Mouse (Mus musculus) monocyte, adult 5-6 weeks (primary cell): ENCODE measurements around the gene Cadm1. TPM values are rescaled to one million over a fixed set of nuclear protein-coding genes. Genes with fewer than 3 reads are reported as not detected.

ENCODE experiments used
- ATAC-seq: fragments of 153-309, 156-312 bp; replicated peaks from 2 replicates; pipeline ENCODE4 v1.8.0; 2017; ENCODE audit warnings: mild to moderate bottlenecking; ENCODE audit not compliant: low TSS enrichment, insufficient number of reproducible peaks, severe bottlenecking, poor library complexity, low FRiP score
- total RNA-seq: library from RNA; stranded (forward); fragments of 200-1000, 200-491, 200-594 nt; gene quantifications from 3 replicates; pipeline ENCODE4 v1.2.3, GENCODE M21; 2017

Cadm1 gene
- total RNA-seq = 0.10 to 1.3 TPM in 2 of 3 replicates, not detected in the other

GRCm38 (mm10) chr9:47529602-47530450 lies at the start of gene Cadm1:
TSS of gene Cadm1 (plus strand) at chr9:47530173.
- ATAC-seq = peak; percentile 63

- no peak for ATAC-seq
These were observed 45.5 kb upstream of the Cadm1 start for GRCm38 (mm10) chr9:47484506-47484905.

- ATAC-seq = no peak
These were observed 44.8 kb upstream of the Cadm1 start for GRCm38 (mm10) chr9:47485186-47485585.

- no peak for ATAC-seq
These were observed 30.2 kb upstream of the Cadm1 start for GRCm38 (mm10) chr9:47499761-47500160.

- no peak for ATAC-seq
These were observed 24.0 kb upstream of the Cadm1 start for GRCm38 (mm10) chr9:47505956-47506355.

GRCm38 (mm10) chr9:47506876-47507275 lies 23.1 kb upstream of the Cadm1 start:
- ATAC-seq = no peak

GRCm38 (mm10) chr9:47508109-47508508 lies 21.9 kb upstream of the Cadm1 start:
- no peak for ATAC-seq

- ATAC-seq = no peak
These were observed 17.5 kb upstream of the Cadm1 start for GRCm38 (mm10) chr9:47512521-47512920.

- ATAC-seq = no peak
These were observed 15.7 kb upstream of the Cadm1 start for GRCm38 (mm10) chr9:47514318-47514717.

- no peak for ATAC-seq
These were observed 13.7 kb upstream of the Cadm1 start for GRCm38 (mm10) chr9:47516238-47516637.

- ATAC-seq = no peak
These were observed 2.7 kb upstream of the Cadm1 start for GRCm38 (mm10) chr9:47527290-47527689.

- ATAC-seq = no peak
These were observed 2.2 kb upstream of the Cadm1 start for GRCm38 (mm10) chr9:47527741-47528140.

GRCm38 (mm10) chr9:47529182-47529581 lies 791 bp upstream of the Cadm1 start:
- no peak for ATAC-seq

- ATAC-seq = no peak
These were observed 560 bp downstream of the Cadm1 start for GRCm38 (mm10) chr9:47530544-47530921.

GRCm38 (mm10) chr9:47530922-47531850 lies 1.2 kb downstream of the Cadm1 start:
- ATAC-seq = no peak

- ATAC-seq = no peak
These were observed 2.4 kb downstream of the Cadm1 start for GRCm38 (mm10) chr9:47532215-47532865.

GRCm38 (mm10) chr9:47533461-47533860 lies 3.5 kb downstream of the Cadm1 start:
- no peak for ATAC-seq

- no peak for ATAC-seq
These were observed 4.9 kb downstream of the Cadm1 start for GRCm38 (mm10) chr9:47534573-47535475.
